Mouse (Mus musculus) thymus, postnatal 25 days (tissue): ENCODE data around the gene Styx.

Source experiments
- DNase-seq: peaks from one replicate; pipeline ENCODE4 v3.0.0; 2022

The Styx gene

DNA sequence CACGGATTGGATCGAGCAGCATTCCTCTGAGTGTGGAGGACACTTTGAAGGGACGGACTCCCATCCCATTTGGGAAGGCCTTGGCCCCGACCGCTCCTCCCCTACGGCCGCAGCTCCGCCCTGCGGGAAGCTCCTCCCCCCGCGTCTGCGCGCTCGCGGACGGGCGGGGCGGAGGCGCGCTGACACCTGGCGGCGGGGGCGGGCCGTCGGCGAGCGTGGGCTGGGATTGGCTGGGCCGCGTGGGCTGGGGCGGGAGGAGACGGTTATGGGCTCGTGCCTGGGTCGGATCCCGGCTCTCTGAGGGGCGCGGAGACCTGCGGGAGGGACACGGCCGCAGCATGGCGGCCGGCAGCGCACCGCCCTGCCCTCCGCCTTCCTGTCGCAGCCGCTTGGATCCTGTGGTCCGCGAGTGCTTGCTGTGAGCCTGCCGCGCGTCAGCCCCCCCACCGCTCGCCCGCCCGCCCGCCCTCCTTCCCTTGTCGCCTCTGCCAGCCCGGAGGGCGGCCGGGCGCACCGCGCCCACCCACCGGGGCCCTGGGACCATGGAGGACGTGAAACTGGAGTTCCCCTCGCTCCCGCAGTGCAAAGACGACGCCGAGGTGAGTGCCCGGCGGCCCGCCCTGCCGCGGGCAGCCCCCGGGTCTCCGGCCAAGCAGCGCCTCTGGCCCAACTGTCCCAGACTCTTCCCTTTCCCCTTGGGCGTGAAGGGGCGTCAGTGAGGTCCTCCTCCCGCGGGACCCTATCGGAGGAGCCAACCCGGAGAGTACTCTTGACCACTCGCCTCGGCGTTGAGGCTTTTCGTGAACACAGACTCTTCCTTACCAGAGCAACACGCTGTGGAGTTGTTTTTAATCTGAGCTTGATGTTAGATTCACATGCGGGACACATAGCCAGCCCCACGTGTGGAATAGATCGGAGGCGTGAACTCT lies at the start of gene Styx:
TSS of gene Styx (plus strand) at position 163 of the 929 bp plus-strand sequence.
- peak; percentile 97 for DNase-seq

GRCm38 (mm10) chr14:45303939-45304338 lies 47.0 kb upstream of the Styx start:
- no peak for DNase-seq

- DNase-seq: no peak
Observed at GRCm38 (mm10) chr14:45304389-45304788, 46.5 kb upstream of the Styx start.

DNA sequence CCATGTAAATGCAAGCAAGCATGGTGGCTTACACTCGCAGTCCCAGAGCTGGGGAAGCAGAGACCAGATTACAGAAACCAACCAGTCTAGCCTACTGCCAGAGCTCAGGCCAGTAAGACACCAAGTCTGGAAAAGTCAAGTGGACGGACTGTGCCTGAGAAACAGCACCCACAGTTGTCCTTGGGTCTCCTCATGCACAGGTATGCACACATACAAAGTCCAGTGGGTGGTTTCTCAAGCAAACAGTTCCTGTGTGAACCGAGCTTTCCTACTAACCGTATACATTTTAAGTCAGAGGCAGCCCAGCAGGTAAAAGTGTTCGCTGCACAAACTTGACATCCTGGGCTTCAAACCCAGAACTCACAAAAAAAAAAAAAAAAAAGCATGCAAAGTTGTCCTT lies 45.0 kb upstream of the Styx start:
- DNase-seq: no peak

DNA sequence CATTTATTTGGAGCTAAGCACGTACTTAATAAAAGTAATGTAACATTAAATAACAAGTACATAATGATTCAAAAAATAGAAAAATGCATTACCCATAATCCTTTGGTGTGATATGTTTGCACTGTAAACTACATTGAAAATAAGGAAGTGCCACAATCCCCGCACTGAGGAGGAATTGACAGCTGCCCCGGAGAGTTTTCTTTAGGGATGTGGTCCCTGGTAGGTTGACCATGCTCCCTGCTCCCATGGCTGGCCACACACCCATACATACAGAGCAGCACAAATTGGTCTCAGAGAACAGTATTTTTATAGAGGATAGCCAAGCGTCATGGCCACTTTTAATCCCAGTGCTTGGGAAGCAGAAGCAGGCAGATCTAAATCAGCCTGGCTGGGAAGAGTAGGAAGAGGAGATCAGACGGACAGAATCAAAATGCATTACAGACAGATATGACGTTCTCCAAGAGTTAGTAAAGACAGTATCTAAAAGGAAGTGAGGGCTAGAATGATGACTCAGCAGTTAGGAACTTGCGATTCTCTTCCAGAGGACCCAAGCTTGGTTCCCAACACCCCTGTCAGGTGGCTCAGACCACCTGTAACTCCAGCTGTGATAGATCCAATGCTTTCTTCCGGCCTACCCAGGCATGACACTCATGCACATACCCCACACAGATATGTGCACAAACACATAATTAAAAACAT lies 43.1 kb upstream of the Styx start:
- DNase-seq: no peak

GRCm38 (mm10) chr14:45309646-45310045 lies 41.2 kb upstream of the Styx start:
- no peak for DNase-seq

DNA sequence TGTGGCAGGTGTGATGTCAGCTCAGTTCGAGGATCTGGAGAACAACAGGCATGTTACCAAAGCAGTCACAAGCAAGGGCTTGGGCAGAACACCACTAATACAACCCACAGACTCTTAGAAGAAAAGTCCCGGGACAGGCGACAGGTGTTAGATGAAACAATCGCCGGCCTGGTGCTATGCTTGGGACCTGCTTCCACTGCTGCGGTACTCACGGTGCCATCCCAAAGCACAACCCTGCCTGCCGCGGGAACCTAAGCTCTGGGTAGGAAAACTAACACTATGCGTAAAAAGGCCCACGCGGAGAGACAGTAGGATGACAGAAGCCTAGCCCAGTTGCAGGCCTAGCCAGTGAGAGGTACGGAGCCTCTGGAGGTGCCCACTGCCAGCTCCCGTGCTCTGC lies 40.8 kb upstream of the Styx start:
- no peak for DNase-seq

GRCm38 (mm10) chr14:45316927-45317326 lies 34.0 kb upstream of the Styx start:
- no peak for DNase-seq

DNA sequence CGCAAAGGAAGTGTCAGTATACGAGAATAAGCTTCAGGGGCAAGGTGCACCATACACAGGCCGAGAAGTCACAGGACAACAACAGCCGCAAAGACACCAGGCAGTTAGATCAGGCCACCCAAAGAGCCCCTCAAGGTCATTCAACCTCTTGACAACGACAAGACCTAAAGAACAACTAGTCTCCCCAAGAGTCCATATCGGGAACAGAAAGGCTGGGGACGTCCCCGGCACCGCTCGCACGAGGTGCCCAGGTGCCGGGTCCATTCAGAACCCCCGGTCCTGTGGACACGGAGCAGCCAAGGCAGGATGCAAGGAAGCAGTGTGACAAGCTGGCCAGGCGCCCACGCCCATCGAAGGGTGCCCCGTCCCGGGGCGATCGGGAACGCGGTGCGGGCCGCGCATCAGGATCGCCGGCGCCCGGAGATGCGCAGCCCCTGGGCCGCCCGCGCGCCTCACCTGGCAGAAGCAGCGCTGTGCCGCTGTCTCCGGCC lies 32.9 kb upstream of the Styx start:
- peak; percentile 35 for DNase-seq

DNA sequence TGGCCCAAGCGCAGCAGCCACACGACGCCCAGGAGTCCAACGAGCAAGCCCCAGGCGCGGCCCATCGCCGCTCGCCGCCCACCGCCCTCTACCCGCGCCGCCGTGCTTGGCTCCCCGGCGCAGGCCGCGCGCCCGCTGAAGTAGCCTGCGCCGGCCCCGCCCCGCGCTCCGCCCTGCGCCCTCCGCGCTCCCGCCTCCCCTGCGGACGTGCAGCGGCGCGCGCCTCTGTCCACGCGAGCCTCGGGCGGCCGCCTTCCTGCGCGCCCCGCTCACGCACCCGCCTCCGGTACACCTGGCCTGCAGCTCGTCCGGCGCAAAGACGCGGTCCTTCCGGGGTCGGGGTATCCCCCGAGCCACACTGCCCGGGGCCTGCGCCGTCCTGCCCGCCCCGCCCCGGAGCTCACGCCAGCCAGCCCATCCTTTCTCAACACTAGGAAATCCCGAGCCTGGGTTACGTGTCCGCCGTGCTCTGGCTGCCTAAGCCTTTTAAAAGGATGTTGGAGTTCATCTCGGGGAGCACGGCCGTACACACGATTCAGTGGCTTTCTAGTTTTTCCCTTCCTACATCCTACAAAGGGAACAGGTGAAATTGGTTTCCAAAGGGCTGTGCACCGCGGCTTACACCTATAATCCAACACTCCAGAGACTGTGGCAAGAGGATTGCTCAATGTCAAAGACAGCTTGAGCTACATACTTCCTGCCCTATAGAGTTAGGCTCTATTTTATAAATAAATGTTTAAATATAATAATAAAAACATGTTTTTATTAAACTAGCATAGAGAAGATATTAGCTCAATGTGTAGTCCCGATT lies 32.3 kb upstream of the Styx start, which contains the start of gene Ero1l:
TSS of gene Ero1l (minus strand) at position 346 of the 811 bp plus-strand sequence.
- peak; percentile 85 for DNase-seq

DNA sequence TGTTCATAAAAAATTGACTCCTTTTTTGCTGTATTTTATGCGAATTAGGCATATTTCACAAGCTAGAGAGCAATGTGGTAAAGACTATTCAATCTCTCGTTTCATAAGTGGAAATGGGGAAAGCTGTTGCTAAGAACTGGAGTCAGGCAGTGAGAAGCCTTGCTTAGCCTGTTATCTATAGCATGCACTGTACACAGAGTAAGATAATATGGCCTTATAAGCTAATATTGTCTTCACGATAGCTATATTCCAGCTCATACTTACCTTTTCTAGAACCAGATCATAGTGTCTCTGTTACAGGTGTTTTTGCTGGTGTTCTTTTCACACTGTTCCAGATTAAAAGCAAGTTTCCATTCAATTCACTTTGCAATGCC lies 31.7 kb upstream of the Styx start:
- DNase-seq: no peak

DNA sequence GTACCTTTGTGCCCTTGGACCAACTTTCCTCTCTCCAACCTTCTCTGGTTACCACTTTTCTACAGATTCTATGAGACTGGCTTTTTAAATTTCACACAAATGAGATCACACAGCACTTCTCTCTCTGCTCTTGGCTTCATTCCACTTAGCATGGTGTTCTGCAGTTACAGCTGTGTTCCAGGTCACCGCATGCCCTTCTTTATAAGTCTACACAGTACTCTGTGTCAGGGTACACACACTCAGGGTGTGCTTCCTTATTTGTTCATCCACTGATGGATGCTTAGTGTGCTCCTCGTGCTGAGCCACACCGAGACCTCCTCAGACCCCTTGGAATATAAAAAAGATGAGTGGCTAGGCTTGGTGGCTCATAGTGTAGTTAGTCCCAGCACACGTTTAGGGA lies 30.8 kb upstream of the Styx start:
- DNase-seq: no peak

GRCm38 (mm10) chr14:45321067-45321466 lies 29.8 kb upstream of the Styx start:
- DNase-seq: no peak

DNA sequence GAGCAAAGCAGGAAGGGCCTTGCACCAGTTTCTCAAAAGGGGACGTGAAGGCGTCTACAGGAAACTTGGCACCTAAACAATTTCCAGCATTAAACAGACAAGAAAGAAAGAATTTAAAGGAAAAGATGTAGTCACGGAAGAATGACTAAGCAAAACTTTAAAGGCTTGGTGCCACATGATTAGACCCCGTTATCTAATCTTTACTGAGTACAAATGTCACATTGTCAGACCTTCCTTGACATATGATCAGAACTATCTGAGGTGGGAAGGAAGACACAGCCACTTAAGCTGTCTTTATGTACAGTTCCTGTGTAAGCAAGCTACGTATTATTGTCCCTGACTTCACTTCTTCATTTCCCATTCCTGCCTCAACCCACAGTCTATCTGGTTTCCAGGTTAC lies 29.3 kb upstream of the Styx start:
- no peak for DNase-seq

- DNase-seq: no peak
Observed at GRCm38 (mm10) chr14:45322450-45322849, 28.4 kb upstream of the Styx start.

DNA sequence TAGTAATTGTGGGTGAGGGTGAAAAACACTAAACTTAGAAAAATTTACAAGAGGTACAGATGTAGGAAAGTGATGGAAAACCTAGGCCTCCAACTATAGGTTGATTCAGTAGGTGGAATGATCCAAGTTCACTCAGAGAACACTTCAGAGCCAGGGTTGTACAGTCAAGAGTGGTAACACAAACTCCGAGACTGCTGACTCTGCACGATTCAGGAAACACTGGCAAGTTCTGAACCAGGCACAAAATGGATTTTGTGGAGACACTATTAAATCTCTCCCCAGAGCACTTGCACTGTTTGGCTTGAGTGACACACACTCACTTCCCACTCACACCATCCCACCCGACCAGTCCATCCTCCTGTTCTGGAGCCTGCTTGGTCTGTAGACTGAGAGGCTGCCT lies 27.6 kb upstream of the Styx start:
- no peak for DNase-seq

DNA sequence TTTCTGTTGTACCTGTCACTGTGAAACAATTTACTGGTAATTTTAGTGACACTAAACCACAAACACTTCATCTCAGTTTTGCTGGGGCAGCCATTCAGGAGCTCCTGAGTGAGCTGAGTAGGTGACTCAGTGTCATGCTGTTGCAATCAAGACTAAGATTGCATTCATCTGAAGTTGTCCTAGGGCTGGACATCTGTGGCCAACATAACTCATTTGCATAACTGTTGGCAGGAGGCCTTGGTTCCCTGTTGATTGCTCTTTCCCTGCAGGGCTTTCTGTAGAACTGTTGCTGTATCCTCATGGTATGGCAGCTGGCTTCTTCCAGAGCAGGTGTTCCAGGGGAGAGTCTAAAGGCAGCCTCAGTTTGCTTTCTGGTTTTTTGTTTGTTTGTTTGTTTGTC lies 25.4 kb upstream of the Styx start:
- DNase-seq: no peak

- no peak for DNase-seq
Observed at GRCm38 (mm10) chr14:45328072-45328713, 22.7 kb upstream of the Styx start.

DNA sequence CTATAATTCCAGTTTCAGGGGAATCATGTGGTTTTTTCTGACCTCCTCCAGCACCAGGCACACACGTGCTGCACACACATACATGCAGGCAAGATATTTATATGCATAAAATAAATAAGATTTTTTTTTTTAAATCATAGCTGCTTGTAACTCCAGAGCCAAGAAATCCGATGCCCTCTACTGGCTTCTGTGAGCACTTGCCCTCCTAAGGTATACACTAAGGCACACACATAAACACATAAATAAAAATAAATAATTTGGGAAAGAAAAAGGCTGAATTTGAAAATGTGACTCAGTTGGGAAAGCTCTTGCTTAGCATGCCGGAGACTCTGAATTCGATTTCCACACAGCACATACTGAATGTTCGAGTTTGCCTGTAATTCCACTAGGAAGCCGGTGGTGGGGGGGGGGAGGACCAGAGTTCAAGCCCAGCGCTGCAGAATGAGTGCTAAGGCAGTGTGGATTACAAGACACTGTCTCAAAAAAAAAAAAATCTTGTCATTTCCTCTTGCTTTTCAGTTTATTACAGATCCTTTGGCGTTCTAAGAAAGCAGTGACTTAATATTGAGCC lies 21.8 kb upstream of the Styx start:
- DNase-seq: no peak

GRCm38 (mm10) chr14:45329589-45330181 lies 21.2 kb upstream of the Styx start, which contains the start of gene Psmc6:
Gene Psmc6 (plus strand): TSS chr14:45329788.
- DNase-seq: peak; percentile 92
